Mouse (Mus musculus) heart, postnatal 0 days (tissue): Measurements from ENCODE around the gene Mmp15.

ENCODE experiments used
- CTCF ChIP-seq: IDR thresholded peaks from 2 replicates; pipeline ENCODE4 v1.5.1; 2016; ENCODE audit warnings: antibody characterized with exemption, control low read depth, low read depth
- EP300 ChIP-seq: IDR thresholded peaks from 2 replicates; pipeline ENCODE4 v1.6.1; 2016; ENCODE audit warnings: antibody characterized with exemption, low read depth

DNA sequence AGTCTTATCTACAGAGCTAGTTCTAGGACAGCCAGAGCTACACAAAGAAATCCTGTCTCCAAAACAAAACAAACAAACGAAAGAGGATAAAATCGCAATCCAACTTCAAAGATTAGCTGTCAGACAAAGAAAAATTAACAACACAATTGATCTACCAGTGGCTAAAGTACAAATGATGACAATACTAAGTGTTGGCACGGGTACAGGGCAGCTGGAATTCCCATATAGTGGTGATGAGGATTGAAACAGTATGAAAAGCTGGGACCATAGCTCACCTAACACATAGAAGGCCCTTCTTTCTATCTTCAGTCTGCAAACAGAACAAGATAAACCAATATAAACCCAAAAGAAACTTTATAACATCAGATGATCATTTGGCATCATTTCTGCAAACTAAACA, 29.5 kb downstream of the Mmp15 start:
- TF ChIP-seq CTCF (no peak), EP300 (no peak)
